Mouse (Mus musculus): ENCODE measurements around the gene Rfc1.

DNA sequence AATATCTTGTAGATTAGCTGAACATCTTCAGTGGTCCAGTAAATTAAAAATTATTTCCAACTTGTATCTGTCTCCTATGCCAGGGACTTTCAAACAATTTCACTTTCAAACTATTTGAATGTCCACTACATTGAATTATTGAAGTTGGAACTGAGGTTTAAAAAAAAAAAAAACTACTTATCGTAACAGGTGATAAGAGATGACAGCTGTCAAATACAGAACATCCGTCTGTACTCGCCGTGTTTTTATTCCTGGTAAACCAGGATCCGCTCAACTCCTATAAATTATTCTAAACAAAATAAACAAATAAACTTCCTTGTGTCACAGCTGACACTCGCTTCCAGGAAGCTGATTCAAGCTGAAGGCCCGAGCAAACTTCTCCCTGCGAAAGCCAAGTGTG lies 682 bp downstream of the Rfc1 start:
- TF ChIP-seq MYOG (IDR thresholded peaks at IDR 0.05; ENCODE audit: control insufficient read depth, extremely low read depth, insufficient read length) = no peak
- TF ChIP-seq CTCF (IDR thresholded peaks at IDR 0.05; ENCODE audit: control insufficient read depth, insufficient read depth, insufficient read length) = no peak
